Mouse (Mus musculus): ENCODE measurements around the gene Slc26a10.
A peak's percentile ranks its signal among the peaks of the same experiment; 100 is the strongest.
"Not testable (repeated sequence)": the region's sequence is repeated elsewhere in the genome, so short reads cannot be mapped to it uniquely, and the experiment has no call there.

The Slc26a10 gene

GRCm38 (mm10) chr10:127134394-127135035, 45.9 kb downstream of the Slc26a10 start:
- DNase-seq (ENCODE audit: low spot score in 2 of 2): not testable (repeated sequence)

- DNase-seq (ENCODE audit: low spot score in 2 of 2): no peak
Measured at GRCm38 (mm10) chr10:127132469-127132868, 48.0 kb downstream of the Slc26a10 start.

GRCm38 (mm10) chr10:127129431-127129830, 51.0 kb downstream of the Slc26a10 start:
- no peak for DNase-seq (ENCODE audit: low spot score in 2 of 2)

GRCm38 (mm10) chr10:127127711-127128279, 52.6 kb downstream of the Slc26a10 start:
- DNase-seq (ENCODE audit: low spot score in 2 of 2): no peak

- DNase-seq (ENCODE audit: low spot score in 2 of 2): no peak
Measured at GRCm38 (mm10) chr10:127126579-127126978, 53.9 kb downstream of the Slc26a10 start.

GRCm38 (mm10) chr10:127125210-127126001, 55.0 kb downstream of the Slc26a10 start:
- peak; percentile 60 to 71 for DNase-seq (ENCODE audit: low spot score in 2 of 2)

GRCm38 (mm10) chr10:127123436-127123805, 57.0 kb downstream of the Slc26a10 start:
- DNase-seq (ENCODE audit: low spot score in 2 of 2): peak; percentile 67 to 78

- no peak for DNase-seq (ENCODE audit: low spot score in 2 of 2)
Measured at GRCm38 (mm10) chr10:127122784-127123435, 57.5 kb downstream of the Slc26a10 start.

GRCm38 (mm10) chr10:127122018-127122417, 58.4 kb downstream of the Slc26a10 start:
- DNase-seq (ENCODE audit: low spot score in 2 of 2): no peak

Data from natural killer cell, adult 2 months (primary cell).